ENCODE assay signal across 20 mouse cellular contexts in the genomic region with DNA sequence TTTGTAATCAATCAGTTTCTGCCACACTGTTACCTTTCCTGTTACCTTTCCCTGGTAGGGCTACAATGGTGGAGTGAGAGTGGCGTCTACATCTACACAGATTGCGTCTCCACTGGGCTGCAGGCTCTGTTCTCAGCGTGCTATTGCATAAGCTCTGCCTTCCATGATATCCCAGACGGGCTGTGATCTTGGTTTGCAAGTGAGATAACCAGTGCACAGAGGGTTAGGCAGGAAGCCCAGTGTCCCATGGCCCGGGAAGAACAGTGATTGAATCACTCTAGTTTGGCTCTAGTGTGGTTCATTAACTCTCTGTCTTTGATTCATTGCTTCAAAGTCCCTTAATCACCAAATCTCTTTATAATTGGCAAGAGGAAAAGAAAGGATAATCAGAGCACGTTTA.
A peak's percentile ranks its signal among the peaks of the same experiment; 100 is the strongest.
DNase-seq lines count a peak whose midpoint lies in the region; ATAC-seq lines count a peak whose summit lies in the region.
"Had no signal": no experiment of that assay in that cellular context is flagged by ENCODE, and none has a peak within 500 bp of the region (broad histone marks: within the 10 kb centered on the region; RNA-seq: fewer than 3 reads in every experiment).

No protein-coding gene starts in this region.

- H3K9me3 ChIP-seq in heart, embryonic 12.5 days (replicated peaks), result no peaks in the 10 kb centered on the region
- H3K9me3 ChIP-seq: forebrain, embryonic 10.5 days; forebrain, embryonic 15.5 days; hindbrain, embryonic 12.5 days had no signal

- no peak overlapping the region for H3K27ac ChIP-seq in heart, embryonic 12.5 days (ENCODE audit: poor library complexity, severe bottlenecking)
- H3K27ac ChIP-seq: forebrain, embryonic 10.5 days; forebrain, embryonic 15.5 days; hindbrain, embryonic 12.5 days had no signal

- H3K4me1 ChIP-seq in heart, embryonic 12.5 days (replicated peaks), result peaks cover 23% of the 10 kb centered on the region
- H3K4me1 ChIP-seq: forebrain, embryonic 15.5 days; hindbrain, embryonic 12.5 days had no signal

- 35% methylated on average over 6 of the region's 6 CpGs for WGBS in heart, embryonic 12.5 days

- peak; percentile 98 for DNase-seq in heart, adult 11 months
- no peak for DNase-seq in heart, postnatal 25 days (ENCODE audit: low spot score)
- DNase-seq in heart, adult 9 months (ENCODE audit: low spot score in 2 of 2), result peak; percentile 64 to 68
- DNase-seq in heart, postnatal 36 days, result peak; percentile 55 to 57
- DNase-seq in spleen, postnatal 36 days (ENCODE audit: low spot score in 2 of 2), result no peak
- DNase-seq: adrenal gland, postnatal 14 days; cerebellum, adult 18-20 months; cerebellum, adult 9-11 months; cerebellum, postnatal 36 days; gastrocnemius, postnatal 10 days; kidney, adult 9 months had no signal

- peaks cover 19% of the 10 kb centered on the region for H3K36me3 ChIP-seq in heart, embryonic 12.5 days
- H3K36me3 ChIP-seq: forebrain, embryonic 10.5 days; forebrain, embryonic 15.5 days; hindbrain, embryonic 12.5 days had no signal

- H3K9ac ChIP-seq in heart, embryonic 12.5 days, result no peak overlapping the region
- H3K9ac ChIP-seq: forebrain, embryonic 15.5 days; hindbrain, embryonic 12.5 days had no signal

- ATAC-seq in heart, embryonic 12.5 days (ENCODE audit: insufficient number of reproducible peaks, low FRiP score), result no peak
- ATAC-seq: forebrain, embryonic 15.5 days; hindbrain, embryonic 16.5 days; inflammation-experienced regulatory T-cells, adult 6 months; intestine, postnatal 0 days had no signal

- H3K4me2 ChIP-seq in heart, embryonic 12.5 days, result no peak overlapping the region
- H3K4me2 ChIP-seq: forebrain, embryonic 15.5 days; hindbrain, embryonic 12.5 days had no signal

- H3K27me3 ChIP-seq in heart, embryonic 12.5 days (replicated peaks), result no peaks in the 10 kb centered on the region
- H3K27me3 ChIP-seq: CH12.LX; forebrain, embryonic 15.5 days; hindbrain, embryonic 12.5 days had no signal

- H3K4me3 ChIP-seq in heart, embryonic 12.5 days, result no peak overlapping the region
- H3K4me3 ChIP-seq: erythroblast, embryonic 14.5 days; forebrain, embryonic 10.5 days; forebrain, embryonic 15.5 days; hindbrain, embryonic 12.5 days had no signal

- intact Hi-C loops in heart, postnatal 25 days (cut with DNase I), result no loop called here
- intact Hi-C loops in heart, postnatal 36 days (cut with DNase I), result no loop called here

Comparison
In these comparisons a context has a peak if more than half of its experiments do, and no peak if none do; other contexts are left out.
1. DNase-seq: peak in heart, adult 11 months (single experiment), heart, adult 9 months (2 of 2) and heart, postnatal 36 days (2 of 2); none in heart, postnatal 25 days (single experiment) and spleen, postnatal 36 days (0 of 2).